Mouse (Mus musculus) heart, adult 9 months (tissue): Measurements from ENCODE around the gene Lars2.

Experiments used
- DNase-seq, 2 experiments: peaks; one replicate each; pipeline ENCODE4 v3.0.0; 2022; ENCODE audit warnings: low spot score in 2 of 2

Gene Lars2

GRCm38 (mm10) chr9:123506270-123507146 lies 139.8 kb downstream of the Lars2 start:
- no peak for DNase-seq

GRCm38 (mm10) chr9:123507380-123507779 lies 140.7 kb downstream of the Lars2 start:
- DNase-seq: no peak

- no peak for DNase-seq
Observed at GRCm38 (mm10) chr9:123508986-123509385, 142.3 kb downstream of the Lars2 start.

GRCm38 (mm10) chr9:123509638-123510604 lies 143.2 kb downstream of the Lars2 start:
- no peak for DNase-seq

GRCm38 (mm10) chr9:123510926-123511325 lies 144.2 kb downstream of the Lars2 start:
- no peak for DNase-seq
